Mouse (Mus musculus) ES-Bruce4 (cell line): ENCODE measurements around the gene Ldlrad3. TPM values are rescaled to one million over a fixed set of nuclear protein-coding genes. Genes with fewer than 3 reads are reported as not detected.

Source experiments
- H3K27ac ChIP-seq: 2 replicates; pipeline ENCODE4 v1.5.1; 2012; ENCODE audit warnings: low read length, inconsistent platforms; ENCODE audit not compliant: insufficient read depth
- H3K27me3 ChIP-seq: 2 replicates; pipeline ENCODE4 v1.6.1; 2012; ENCODE audit warnings: mild to moderate bottlenecking, low read length, inconsistent platforms; ENCODE audit not compliant: control insufficient read depth, poor library complexity, insufficient read depth, severe bottlenecking
- H3K36me3 ChIP-seq: 2 replicates; pipeline ENCODE4 v1.6.1; 2012; ENCODE audit warnings: inconsistent platforms, mild to moderate bottlenecking, low read length, moderate library complexity; ENCODE audit not compliant: control insufficient read depth, poor library complexity, insufficient read depth, severe bottlenecking
- H3K4me1 ChIP-seq: one replicate; pipeline ENCODE4 v1.8.1; 2011; ENCODE audit warnings: low read length; ENCODE audit not compliant: control insufficient read depth, insufficient read depth
- H3K4me3 ChIP-seq: 2 replicates; pipeline ENCODE4 v1.5.1; 2011; ENCODE audit warnings: low read depth, mild to moderate bottlenecking, low read length
- H3K9ac ChIP-seq: 2 replicates; pipeline ENCODE4 v1.6.1; 2012; ENCODE audit warnings: low read depth, mild to moderate bottlenecking, inconsistent platforms; ENCODE audit not compliant: poor library complexity, severe bottlenecking
- H3K9me3 ChIP-seq: replicated peaks from 2 replicates; pipeline ENCODE4 v1.6.1; 2012; ENCODE audit warnings: mild to moderate bottlenecking, low read length, inconsistent platforms; ENCODE audit not compliant: control insufficient read depth, poor library complexity, insufficient read depth, severe bottlenecking
- CTCF ChIP-seq: IDR thresholded peaks from one replicate; pipeline ENCODE4 v1.8.1; 2011; ENCODE audit warnings: low read depth, low read length
- EP300 ChIP-seq: IDR thresholded peaks from 2 replicates; pipeline ENCODE4 v1.6.1; 2011; ENCODE audit warnings: low read depth, low read length; ENCODE audit not compliant: insufficient read depth
- POLR2A ChIP-seq: IDR thresholded peaks from one replicate; pipeline ENCODE4 v1.8.1; 2011; ENCODE audit warnings: low read length; ENCODE audit not compliant: insufficient read depth
- polyA plus RNA-seq: library from polyadenylated mRNA; stranded (reverse); fragments of >200 nt; gene quantifications from 2 replicates; pipeline ENCODE4 v1.2.4, GENCODE M21; 2011; ENCODE audit warnings: low read depth; ENCODE audit not compliant: missing spikeins, insufficient read depth, insufficient read length

The Ldlrad3 gene
- polyA plus RNA-seq, 1 experiment, result 15.7 TPM

- TF ChIP-seq CTCF (no peak), POLR2A (no peak), EP300 (no peak)
- no peaks in the 10 kb centered on the region for H3K27me3 ChIP-seq
- H3K9me3 ChIP-seq, result no peaks in the 10 kb centered on the region
- no peak overlapping the region for H3K9ac ChIP-seq
- H3K27ac ChIP-seq, result no peak overlapping the region
- H3K36me3 ChIP-seq, result no peaks in the 10 kb centered on the region
- H3K4me1 ChIP-seq, result peaks cover 2% of the 10 kb centered on the region
- no peak overlapping the region for H3K4me3 ChIP-seq
Measured at GRCm38 (mm10) chr2:102157555-102157954, 28.6 kb downstream of the Ldlrad3 start.

GRCm38 (mm10) chr2:102157010-102157409 lies 29.2 kb downstream of the Ldlrad3 start:
- no peaks in the 10 kb centered on the region for H3K27me3 ChIP-seq
- H3K4me1 ChIP-seq, result peaks cover 2% of the 10 kb centered on the region

DNA sequence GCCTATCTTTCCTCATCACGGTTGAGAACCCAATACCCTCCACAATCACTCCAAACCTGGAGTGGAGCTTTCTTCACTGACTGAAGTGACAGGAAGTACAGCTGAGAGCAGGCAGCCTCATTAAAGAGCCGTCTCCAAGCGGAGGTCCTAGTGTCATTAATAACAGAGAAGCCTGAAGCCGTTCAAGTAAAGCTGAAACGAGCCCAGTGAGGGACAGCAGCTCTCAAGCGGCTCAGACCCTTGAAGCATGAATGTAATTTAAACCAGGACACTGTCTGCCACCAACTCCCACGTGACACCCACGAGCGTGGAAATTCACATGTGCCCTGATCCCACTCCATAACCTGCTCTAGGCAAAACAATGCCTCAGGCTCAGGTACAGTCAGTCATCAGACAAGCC lies 29.7 kb downstream of the Ldlrad3 start:
- TF ChIP-seq EP300 (no peak), CTCF (no peak), POLR2A (no peak)
- Histone ChIP-seq H3K4me1 (peaks cover 2% of the 10 kb centered on the region), H3K9me3 (no peaks in the 10 kb centered on the region), H3K4me3 (no peak overlapping the region), H3K27ac (no peak overlapping the region), H3K27me3 (no peaks in the 10 kb centered on the region), H3K36me3 (no peaks in the 10 kb centered on the region), H3K9ac (no peak overlapping the region)

More at GRCm38 (mm10) chr2:102157010-102157409, 29.2 kb downstream of the Ldlrad3 start:
- no peaks in the 10 kb centered on the region for H3K9me3 ChIP-seq
- H3K36me3 ChIP-seq, result no peaks in the 10 kb centered on the region
- no peak overlapping the region for H3K27ac ChIP-seq
- no peak overlapping the region for H3K9ac ChIP-seq
- H3K4me3 ChIP-seq, result no peak overlapping the region
- TF ChIP-seq CTCF (no peak), EP300 (no peak), POLR2A (no peak)

DNA sequence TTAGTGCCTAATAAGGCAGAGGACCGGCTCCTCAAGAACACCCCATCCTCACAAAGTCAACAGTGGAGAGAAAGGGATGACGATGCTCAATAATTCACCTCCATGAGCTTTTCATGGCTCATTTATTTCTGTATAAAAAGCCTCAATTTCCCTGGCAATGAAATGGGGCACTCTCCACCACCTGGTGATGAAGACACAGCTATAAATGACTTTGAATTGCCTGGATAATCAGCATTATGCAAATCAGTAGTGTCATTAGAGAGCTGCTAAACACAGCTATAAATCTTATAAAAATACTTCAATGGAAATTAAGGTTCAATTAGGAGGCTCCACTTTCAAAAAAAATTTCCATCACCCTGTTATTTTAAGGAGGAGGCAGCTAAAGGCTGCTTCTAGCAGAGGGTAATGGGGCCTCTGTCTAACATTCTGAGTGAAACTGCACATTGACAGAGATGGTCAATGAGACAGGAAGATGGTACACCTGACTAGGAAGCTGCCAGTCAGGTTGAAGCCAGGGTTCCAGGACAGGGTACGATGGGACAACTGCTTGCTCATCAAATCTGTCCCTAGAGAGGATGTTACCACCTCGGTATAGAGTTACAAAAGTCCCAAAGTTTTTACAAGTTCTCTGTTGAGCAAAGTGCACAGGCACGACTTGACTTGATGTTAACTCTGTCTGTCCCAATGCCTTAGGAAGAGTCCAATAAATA lies 30.7 kb downstream of the Ldlrad3 start:
- Histone ChIP-seq H3K27me3 (no peaks in the 10 kb centered on the region), H3K36me3 (no peaks in the 10 kb centered on the region), H3K9ac (no peak overlapping the region), H3K4me1 (peaks cover 2% of the 10 kb centered on the region), H3K27ac (no peak overlapping the region), H3K4me3 (no peak overlapping the region), H3K9me3 (no peaks in the 10 kb centered on the region)
- TF ChIP-seq POLR2A (no peak), CTCF (no peak), EP300 (no peak)

DNA sequence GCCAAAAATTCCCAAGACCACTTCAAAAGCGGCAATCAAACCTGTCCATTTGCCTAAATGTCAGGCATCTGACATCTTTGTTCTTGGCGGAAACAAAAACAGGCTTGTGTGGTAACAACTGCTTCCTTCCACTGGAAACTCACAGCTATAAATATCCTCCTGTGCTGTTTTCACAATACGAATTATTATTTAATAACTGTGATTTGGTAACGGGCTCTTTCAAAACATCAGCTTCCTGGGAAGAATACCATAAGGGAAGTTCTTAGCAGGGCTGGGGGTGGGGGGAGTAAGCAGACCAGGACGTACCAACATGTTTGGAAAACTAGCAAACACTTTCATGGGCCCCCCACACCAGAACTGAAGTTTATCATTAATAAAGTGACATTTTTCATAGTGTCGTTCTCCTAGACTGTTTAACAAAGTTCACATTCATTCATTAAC lies 31.4 kb downstream of the Ldlrad3 start:
- no peaks in the 10 kb centered on the region for H3K36me3 ChIP-seq
- H3K4me3 ChIP-seq, result no peak overlapping the region
- no peak overlapping the region for H3K9ac ChIP-seq
- H3K27ac ChIP-seq, result no peak overlapping the region
- TF ChIP-seq POLR2A (no peak), EP300 (no peak), CTCF (no peak)
- H3K27me3 ChIP-seq, result no peaks in the 10 kb centered on the region
- no peaks in the 10 kb centered on the region for H3K9me3 ChIP-seq
- peaks cover 2% of the 10 kb centered on the region for H3K4me1 ChIP-seq

DNA sequence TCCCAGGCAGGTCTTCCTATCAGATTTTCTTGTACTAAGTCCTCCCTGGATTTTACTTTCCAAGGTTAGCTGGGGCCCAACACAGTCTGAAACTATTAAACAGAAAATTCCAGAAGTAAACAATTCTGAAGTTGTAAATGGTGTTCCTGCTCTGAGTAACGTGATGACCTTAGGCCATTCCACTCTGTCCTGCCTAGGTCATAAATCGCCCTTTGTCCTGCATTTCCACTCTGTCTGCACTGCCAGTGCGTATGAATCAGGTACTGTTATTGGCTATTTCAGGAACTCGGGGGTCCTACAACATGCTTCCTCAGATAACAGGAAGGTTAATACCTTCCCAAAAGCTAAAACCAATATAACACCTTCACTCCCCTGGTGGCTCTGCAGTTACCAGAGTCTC lies 31.9 kb downstream of the Ldlrad3 start:
- Histone ChIP-seq H3K9me3 (no peaks in the 10 kb centered on the region), H3K27ac (no peak overlapping the region), H3K4me3 (no peak overlapping the region), H3K9ac (no peak overlapping the region), H3K36me3 (no peaks in the 10 kb centered on the region), H3K27me3 (no peaks in the 10 kb centered on the region), H3K4me1 (peaks cover 2% of the 10 kb centered on the region)
- TF ChIP-seq EP300 (no peak), POLR2A (no peak), CTCF (no peak)
